Mouse (Mus musculus) left cerebral cortex, postnatal 14 days (tissue): ENCODE measurements at regions not wholly inside any gene's neighbourhood (a gene's known extent, or its start where the extent isn't known, plus 50 kb on each side); places are given as distances from the start of the nearest gene placed in this dataset.
A peak's percentile ranks its signal among the peaks of the same experiment; 100 is the strongest.

ENCODE experiments used
- DNase-seq, 2 experiments: peaks; one replicate each; pipeline ENCODE4 v3.0.0; 2021 to 2022; ENCODE audit warnings: low spot score in 2 of 2, mixed read lengths in 1 of 2
- intact Hi-C: fragments of 180-260 bp; cut with DNase I; formaldehyde crosslinking; loops from one replicate; pipeline ENCODE4 v1.15.1; 2025

DNA sequence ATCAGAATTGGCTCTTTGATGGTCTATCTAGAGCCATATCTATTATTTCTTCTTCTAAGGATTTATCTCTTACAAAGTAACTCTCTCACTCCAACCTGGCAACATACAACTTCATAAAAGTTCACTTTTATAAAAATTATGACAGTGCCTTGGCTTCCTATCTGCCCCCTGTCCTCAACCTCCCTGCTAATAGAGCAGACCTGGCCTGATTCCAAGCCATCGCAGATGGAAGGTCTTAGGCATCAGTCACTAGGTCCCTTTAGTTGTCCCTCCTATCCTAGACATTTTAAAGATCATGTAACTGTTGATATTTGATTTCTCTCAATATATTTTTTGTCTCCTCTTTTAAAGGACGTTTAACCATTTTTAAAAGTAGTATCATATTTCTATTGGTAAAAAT, 1974.3 kb upstream of the Slc39a10 start:
- no peak for DNase-seq
- intact Hi-C loops = no loop called here

GRCm38 (mm10) chr1:48881373-48881772, 1988.7 kb upstream of the Slc39a10 start:
- DNase-seq = no peak
- intact Hi-C loops = no loop called here

DNA sequence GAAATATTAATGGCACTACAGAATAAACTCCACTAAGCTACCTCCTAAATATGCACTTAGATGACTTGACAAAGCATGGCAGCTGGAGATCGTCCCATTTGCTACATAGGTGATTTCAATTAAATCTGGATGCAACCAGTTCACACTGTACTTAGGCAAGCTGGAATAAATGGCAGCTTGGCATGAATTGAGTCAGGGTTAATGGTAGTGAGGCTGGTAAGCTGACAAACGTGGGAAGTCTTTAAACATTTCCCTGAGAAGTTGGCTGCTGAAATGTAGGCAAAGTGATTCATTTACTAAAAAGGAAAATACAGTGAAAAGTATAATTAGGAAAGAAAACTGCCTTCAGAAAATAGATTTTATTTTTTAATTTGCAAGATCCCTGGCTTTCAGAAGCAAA, 2000.9 kb upstream of the Slc39a10 start:
- peak; percentile 3 for DNase-seq
- intact Hi-C loops = no loop called here

DNA sequence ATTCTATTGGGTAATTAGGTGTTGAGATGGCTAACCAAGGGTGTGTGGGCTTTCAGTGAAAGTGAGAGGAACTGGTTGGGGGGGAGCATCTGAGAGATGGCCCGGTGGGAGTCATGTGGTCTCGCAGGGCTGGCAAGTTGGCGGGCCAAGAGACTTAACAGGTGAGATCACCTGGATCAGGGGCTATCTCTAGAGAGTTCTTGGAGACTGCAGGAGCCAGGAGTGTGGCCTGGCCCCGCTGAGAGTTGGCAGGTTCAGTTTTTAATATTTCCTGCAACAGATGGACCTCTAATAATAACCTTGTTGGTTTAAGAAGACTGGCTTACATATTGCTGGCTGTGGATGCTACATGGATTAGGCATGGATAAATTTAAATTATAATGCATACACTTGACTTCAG, 1984.0 kb upstream of the Tmeff2 start:
- intact Hi-C loops = no loop called here
- no peak for DNase-seq

GRCm38 (mm10) chr1:48943126-48943525, 1957.3 kb upstream of the Tmeff2 start:
- no peak for DNase-seq
- intact Hi-C loops = no loop called here

- no peak for DNase-seq
- intact Hi-C loops = no loop called here
Measured at GRCm38 (mm10) chr1:48943826-48944225, 1956.6 kb upstream of the Tmeff2 start.
